Mouse (Mus musculus) heart, postnatal 0 days (tissue): ENCODE data around the gene Pikfyve.

Experiments
- CTCF ChIP-seq: IDR thresholded peaks from 2 replicates; pipeline ENCODE4 v1.5.1; 2016; ENCODE audit warnings: antibody characterized with exemption, control low read depth, low read depth
- EP300 ChIP-seq: IDR thresholded peaks from 2 replicates; pipeline ENCODE4 v1.6.1; 2016; ENCODE audit warnings: antibody characterized with exemption, low read depth

GRCm38 (mm10) chr1:65177452-65177851 is 9.0 kb upstream of the Pikfyve start:
- TF ChIP-seq EP300 (no peak), CTCF (no peak)
